Mouse (Mus musculus): ENCODE data around the gene Tmem214.
A peak's percentile ranks its signal among the peaks of the same experiment; 100 is the strongest.

- TF ChIP-seq CTCF (IDR thresholded peaks at IDR 0.05; ENCODE audit: control insufficient read depth, insufficient read depth, low read length) (no peak), POLR2A (IDR thresholded peaks at IDR 0.05; ENCODE audit: borderline replicate concordance, control insufficient read depth, low read depth, low read length) (peak; percentile 55; the same call in 1 of the 2 replicates)
Observed at GRCm38 (mm10) chr5:30887331-30887761, 19.5 kb downstream of the Tmem214 start.
